Mouse (Mus musculus) kidney, adult 2 months (tissue): ENCODE results near the gene Col19a1.

ENCODE experiments used
- CTCF ChIP-seq: fragments of 200-500 bp; conservative IDR thresholded peaks from 2 replicates; pipeline ENCODE4 v1.5.1; 2011; ENCODE audit warnings: low read depth, mild to moderate bottlenecking, control low read depth, low read length, moderate library complexity, mixed read lengths; ENCODE audit not compliant: insufficient read depth, insufficient read length
- POLR2A ChIP-seq: fragments of 200-500 bp; IDR thresholded peaks from one replicate; pipeline ENCODE4 v1.6.1; 2011; ENCODE audit warnings: low read depth, low read length, control low read depth

DNA sequence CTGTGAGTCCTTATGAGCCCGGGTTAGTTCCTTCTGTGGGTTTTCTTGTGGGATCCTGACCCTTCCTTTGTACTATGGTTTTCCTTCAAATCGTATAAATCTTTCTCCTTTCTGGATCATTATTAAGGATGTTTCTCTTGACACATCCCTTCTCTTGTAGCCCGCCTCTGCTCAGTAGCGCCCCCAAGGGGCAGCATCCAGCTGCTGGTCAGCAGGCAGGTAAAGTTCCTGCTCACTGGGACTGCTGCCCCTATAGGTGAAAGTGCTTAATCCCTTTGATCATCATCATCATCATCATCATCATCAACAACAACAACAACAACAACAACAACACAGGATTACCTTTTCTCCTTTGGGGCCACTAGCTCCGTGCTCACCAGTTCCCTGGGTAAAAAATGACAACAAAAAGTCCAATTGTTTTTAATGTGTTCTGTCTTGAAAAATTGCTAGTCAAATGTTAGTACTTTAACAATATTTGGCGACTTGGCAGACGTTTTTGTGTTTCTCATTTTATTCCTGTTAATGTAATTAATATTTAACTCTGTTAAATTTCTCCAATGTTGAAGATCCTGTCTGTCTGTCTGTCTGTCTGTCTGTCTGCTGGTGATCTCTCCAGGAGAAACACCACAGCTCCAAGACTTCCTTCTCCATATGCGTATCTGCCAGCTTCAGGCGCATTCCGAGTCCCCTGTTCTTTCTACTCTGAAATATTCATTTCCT is 249.6 kb downstream of the Col19a1 start:
- TF ChIP-seq POLR2A (no peak), CTCF (no peak)
